In the genomic region with DNA sequence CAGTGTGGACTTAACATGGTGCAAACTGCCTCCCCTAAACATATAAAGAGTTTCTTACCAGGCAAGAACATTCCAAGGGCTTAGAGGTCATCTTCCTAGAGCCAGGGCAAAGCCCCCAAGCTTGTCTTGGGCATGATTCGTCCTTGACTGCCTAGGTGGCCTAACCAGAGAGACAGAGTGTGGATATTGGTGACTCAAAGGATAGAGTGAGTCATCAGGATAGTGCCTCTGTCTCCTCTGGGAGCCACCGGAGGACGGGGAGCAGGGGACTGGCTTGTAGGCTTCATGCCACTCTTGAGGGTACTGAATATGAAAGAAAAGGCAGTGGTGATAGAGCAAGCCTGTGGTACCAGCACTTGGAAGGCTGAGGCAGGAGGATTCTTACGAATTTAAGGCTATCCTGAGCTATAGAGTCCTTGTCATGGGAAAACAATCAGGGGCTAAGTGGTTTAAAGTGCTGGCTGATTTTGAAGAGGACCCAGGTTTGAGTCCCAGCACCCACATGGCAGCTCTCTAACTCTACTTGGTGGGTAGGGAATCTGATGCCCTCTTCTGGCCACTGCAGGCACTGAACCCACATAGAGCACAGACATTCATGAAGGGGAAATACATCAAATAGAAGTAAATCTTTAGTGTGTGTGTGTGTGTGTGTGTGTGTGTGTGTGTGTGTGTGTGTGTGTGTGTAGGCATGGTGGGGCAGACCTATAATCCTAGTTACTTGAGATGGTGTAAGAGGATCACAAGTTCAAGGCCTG, we compare ENCODE assay signal across 26 mouse cellular contexts. TPM values are rescaled to one million over a fixed set of nuclear protein-coding genes. Genes with fewer than 3 reads are reported as not detected.
DNase-seq lines count a peak whose midpoint lies in the region; TF ChIP-seq lines count a peak whose summit lies in the region.
"Had no signal": no experiment of that assay in that cellular context is flagged by ENCODE, and none has a peak within 500 bp of the region (broad histone marks: within the 10 kb centered on the region; RNA-seq: fewer than 3 reads in every experiment).

No protein-coding gene starts in this region.

- no peaks in the 10 kb centered on the region for H3K4me1 ChIP-seq in MEL (ENCODE audit: control insufficient read depth in 1 of 2, insufficient read depth in 2 of 2, low read length in 2 of 2)
- H3K4me1 ChIP-seq in forebrain, embryonic 10.5 days: no peaks in the 10 kb centered on the region
- H3K4me1 ChIP-seq: embryonic facial prominence, embryonic 12.5 days; heart, embryonic 10.5 days; hindbrain, embryonic 13.5 days; midbrain, embryonic 12.5 days; neural tube, embryonic 12.5 days had no signal

- TF ChIP-seq POLR2A in MEL (IDR thresholded peaks at IDR 0.05; ENCODE audit: control insufficient read depth in 1 of 2, insufficient read depth in 1 of 2, low read depth in 1 of 2, low read length in 2 of 2, poor library complexity in 1 of 2): no peak

- H3K36me3 ChIP-seq in MEL (ENCODE audit: control insufficient read depth in 1 of 2, insufficient read depth in 2 of 2, low read length in 2 of 2): no peaks in the 10 kb centered on the region
- H3K36me3 ChIP-seq in forebrain, embryonic 10.5 days (replicated peaks): no peaks in the 10 kb centered on the region
- H3K36me3 ChIP-seq: embryonic facial prominence, embryonic 12.5 days; G1E; heart, embryonic 10.5 days; hindbrain, embryonic 13.5 days; midbrain, embryonic 12.5 days; neural tube, embryonic 12.5 days had no signal

- no peak for TF ChIP-seq EP300 in MEL (IDR thresholded peaks at IDR 0.05; ENCODE audit: low read depth in 1 of 2, low read length in 2 of 2)

- DNase-seq in adrenal gland, postnatal 36 days: peak; percentile 33 to 43
- no peak for DNase-seq in adrenal gland, adult 18-20 months (ENCODE audit: low spot score in 2 of 2)
- DNase-seq in left cerebral cortex, adult 2 months (ENCODE audit: extremely low spot score in 1 of 2, low spot score in 2 of 2): no peak
- DNase-seq in left cerebral cortex, postnatal 25 days (ENCODE audit: low spot score in 2 of 2): no peak
- DNase-seq in 3T3-L1 (ENCODE audit: low read depth, low spot score) (peak; percentile 42), MEL (ENCODE audit: low read depth, low spot score) (peak; percentile 52)
- DNase-seq in urinary bladder, postnatal 25 days (ENCODE audit: low spot score): no peak
- DNase-seq in forebrain, embryonic 10.5 days (ENCODE audit: extremely low spot score, low spot score): no peak
- DNase-seq: cerebellum, adult 9-10 months; right cerebral cortex, adult 18-20 months had no signal

- peak; percentile 31 for TF ChIP-seq RAD21 in MEL (IDR thresholded peaks at IDR 0.05; ENCODE audit: low read depth, low read length)

- H3K4me3 ChIP-seq in left cerebral cortex, adult 2 months: no peak overlapping the region
- no peak overlapping the region for H3K4me3 ChIP-seq in MEL (ENCODE audit: control insufficient read depth in 1 of 2, insufficient read depth in 1 of 2, low read depth in 2 of 2, low read length in 2 of 2)
- no peak overlapping the region for H3K4me3 ChIP-seq in forebrain, embryonic 10.5 days
- H3K4me3 ChIP-seq: embryonic facial prominence, embryonic 12.5 days; heart, embryonic 10.5 days; hindbrain, embryonic 13.5 days; midbrain, embryonic 12.5 days; neural tube, embryonic 12.5 days had no signal

- 88% methylated on average over 4 of the region's 4 CpGs for WGBS in forebrain, embryonic 10.5 days

- no peak overlapping the region for H3K9ac ChIP-seq in MEL (ENCODE audit: control insufficient read depth, low read depth, low read length, poor library complexity, severe bottlenecking)
- H3K9ac ChIP-seq: embryonic facial prominence, embryonic 12.5 days; hindbrain, embryonic 13.5 days; midbrain, embryonic 12.5 days; neural tube, embryonic 12.5 days had no signal

- peaks cover 0 to 2% of the 10 kb centered on the region in 2 experiments; a peak in 3 of 4 replicates for H3K27me3 ChIP-seq in MEL (ENCODE audit: control insufficient read depth in 1 of 2, insufficient read depth in 2 of 2, low read length in 2 of 2)
- no peaks in the 10 kb centered on the region for H3K27me3 ChIP-seq in forebrain, embryonic 10.5 days (ENCODE audit: poor library complexity, severe bottlenecking)
- H3K27me3 ChIP-seq: embryonic facial prominence, embryonic 12.5 days; hindbrain, embryonic 13.5 days; midbrain, embryonic 12.5 days; neural tube, embryonic 12.5 days had no signal

- intact Hi-C loops in left cerebral cortex, adult 2 months (cut with DNase I): no loop called here
- intact Hi-C loops in left cerebral cortex, postnatal 25 days (cut with DNase I): no loop called here

- H3K27ac ChIP-seq in left cerebral cortex, adult 2 months: no peak overlapping the region
- no peak overlapping the region for H3K27ac ChIP-seq in MEL (ENCODE audit: control insufficient read depth, low read depth, low read length)
- H3K27ac ChIP-seq in forebrain, embryonic 10.5 days: no peak overlapping the region
- H3K27ac ChIP-seq: embryonic facial prominence, embryonic 12.5 days; heart, embryonic 10.5 days; hindbrain, embryonic 13.5 days; midbrain, embryonic 12.5 days; neural tube, embryonic 12.5 days had no signal

- peak; percentile 5; the same call in 1 of the 2 replicates for TF ChIP-seq CTCF in left cerebral cortex, adult 2 months (IDR thresholded peaks at IDR 0.05)
- TF ChIP-seq CTCF in MEL (IDR thresholded peaks at IDR 0.05 in 2 of 3, conservative IDR thresholded peaks at IDR 0.05 in 1 of 3; ENCODE audit: control insufficient read depth in 1 of 3, insufficient read depth in 1 of 3, low read depth in 2 of 3, low read length in 3 of 3, poor library complexity in 1 of 3, severe bottlenecking in 1 of 3): peak; percentile 40 to 53 (median 48)

- no peaks in the 10 kb centered on the region for H3K9me3 ChIP-seq in MEL (replicated peaks; ENCODE audit: insufficient read depth, low read length)
- H3K9me3 ChIP-seq in forebrain, embryonic 10.5 days: peaks cover 9% of the 10 kb centered on the region
- H3K9me3 ChIP-seq: G1E; midbrain, embryonic 12.5 days; neural tube, embryonic 12.5 days had no signal

- H3K79me2 ChIP-seq in MEL (ENCODE audit: control insufficient read depth, insufficient read depth, low read length, poor library complexity): no peaks in the 10 kb centered on the region

TF ChIP-seq in MEL, 35 proteins besides CTCF, POLR2A, EP300 and RAD21:
- TF ChIP-seq TBP (IDR thresholded peaks at IDR 0.05; ENCODE audit: low read depth, low read length) (no peak), ZC3H11A (IDR thresholded peaks at IDR 0.05; ENCODE audit: low read depth, low read length) (0 out of 2 replicates have a peak, but pooled peaks have one; percentile 20), TCF12 (IDR thresholded peaks at IDR 0.05; ENCODE audit: low read depth, low read length) (no peak), SMC3 (IDR thresholded peaks at IDR 0.05; ENCODE audit: low read depth, low read length) (peak; percentile 62)

RNA-seq across cellular contexts. Expression of gene Ssc5d, which starts 8.8 kb away (rescaled TPM):
- total RNA-seq in adrenal gland, postnatal 36 days (2021): 1 to 10 TPM; 1.7 to 2.7 TPM
- 1 to 10 TPM; 2.2 to 2.5 TPM for total RNA-seq in adrenal gland, adult 18-20 months (2021)
- 1 to 10 TPM; 2.8 to 4.4 TPM for total RNA-seq in left cerebral cortex, adult 2 months (2021)
- total RNA-seq in left cerebral cortex, postnatal 25 days (2021): 1 to 10 TPM; 2.3 to 2.4 TPM
- 0.04 TPM in 1 of 2 replicates, not detected in the other for total RNA-seq in MEL (2012; rRNA removed)
- under 1 TPM in 1 of 2 experiments, not detected in 1; 0.17 TPM for polyA plus RNA-seq in MEL (2012; ENCODE audit: insufficient read depth in 1 of 2, insufficient read length in 2 of 2, low read depth in 1 of 2, low replicate concordance in 2 of 2, missing spikeins in 1 of 2)
- 1.2 and 1.3 TPM in 2 replicates for polyA plus RNA-seq in forebrain, embryonic 10.5 days (2016; fragmentation: Nextera tagmentation; extraction: Ambion mirVana)
- total RNA-seq: megakaryocyte progenitor cell, adult 5-6 weeks; monocyte, adult 5-6 weeks had no signal

RNA-seq across cellular contexts. Expression of gene Nat14, which starts 12.5 kb away (rescaled TPM):
- total RNA-seq in adrenal gland, postnatal 36 days (2021): 10 to 100 TPM in 1 of 2 experiments, 1 to 10 TPM in 1; 7.1 to 11.5 TPM
- 10 to 100 TPM in 1 of 2 experiments, 1 to 10 TPM in 1; 9.8 to 11.6 TPM for total RNA-seq in adrenal gland, adult 18-20 months (2021)
- total RNA-seq in left cerebral cortex, adult 2 months (2021): 100 to 1,000 TPM in 1 of 2 experiments, 10 to 100 TPM in 1; 99.7 to 109 TPM
- 100 to 1,000 TPM in 1 of 2 experiments, 10 to 100 TPM in 1; 94.4 to 103 TPM for total RNA-seq in left cerebral cortex, postnatal 25 days (2021)
- 0.81 and 0.85 TPM in 2 replicates for total RNA-seq in MEL (2012; rRNA removed)
- polyA plus RNA-seq in MEL (2012; ENCODE audit: insufficient read depth in 1 of 2, insufficient read length in 2 of 2, low read depth in 1 of 2, low replicate concordance in 2 of 2, missing spikeins in 1 of 2): 1 to 10 TPM in 1 of 2 experiments, not detected in 1; 1.9 TPM
- 8.1 and 8.3 TPM in 2 replicates for polyA plus RNA-seq in forebrain, embryonic 10.5 days (2016; fragmentation: Nextera tagmentation; extraction: Ambion mirVana)
- total RNA-seq: monocyte, adult 5-6 weeks had no signal

RNA-seq across cellular contexts. Expression of gene Zfp628, which starts 19.3 kb away (rescaled TPM):
- total RNA-seq in adrenal gland, postnatal 36 days (2021): 10 to 100 TPM; 13.7 to 15.5 TPM
- total RNA-seq in adrenal gland, adult 18-20 months (2021): 10 to 100 TPM; 13.9 to 17.2 TPM
- 10 to 100 TPM; 15.8 to 16.4 TPM for total RNA-seq in left cerebral cortex, adult 2 months (2021)
- 10 to 100 TPM; 14.3 to 14.6 TPM for total RNA-seq in left cerebral cortex, postnatal 25 days (2021)
- 2.5 and 3.3 TPM in 2 replicates for total RNA-seq in MEL (2012; rRNA removed)
- polyA plus RNA-seq in MEL (2012; ENCODE audit: insufficient read depth in 1 of 2, insufficient read length in 2 of 2, low read depth in 1 of 2, low replicate concordance in 2 of 2, missing spikeins in 1 of 2): 10 to 100 TPM in 1 of 2 experiments, not detected in 1; 17.6 TPM
- 4.1 and 4.2 TPM in 2 replicates for polyA plus RNA-seq in forebrain, embryonic 10.5 days (2016; fragmentation: Nextera tagmentation; extraction: Ambion mirVana)

RNA-seq across cellular contexts. Expression of gene Gm36210, which starts 28.0 kb away (rescaled TPM):
- total RNA-seq in adrenal gland, postnatal 36 days (2021): not detected
- not detected for total RNA-seq in adrenal gland, adult 18-20 months (2021)
- total RNA-seq in left cerebral cortex, adult 2 months (2021): under 1 TPM; 0.27 to 0.28 TPM
- total RNA-seq in left cerebral cortex, postnatal 25 days (2021): under 1 TPM in 1 of 2 experiments, not detected in 1; 0.25 TPM
- total RNA-seq in MEL (2012; rRNA removed): 0.15 TPM in 1 of 2 replicates, not detected in the other
- polyA plus RNA-seq in MEL (2012; ENCODE audit: insufficient read depth in 1 of 2, insufficient read length in 2 of 2, low read depth in 1 of 2, low replicate concordance in 2 of 2, missing spikeins in 1 of 2): under 1 TPM in 1 of 2 experiments, not detected in 1; 0.97 TPM
- 0.12 and 0.22 TPM in 2 replicates for polyA plus RNA-seq in forebrain, embryonic 10.5 days (2016; fragmentation: Nextera tagmentation; extraction: Ambion mirVana)
- total RNA-seq: G1E; gastrocnemius, postnatal 4 days; megakaryocyte progenitor cell, adult 5-6 weeks; monocyte, adult 5-6 weeks had no signal
- polyA plus RNA-seq: C2C12; embryonic facial prominence, embryonic 12.5 days; G1E; intestine, embryonic 14.5 days; kidney, embryonic 16.5 days; large intestine, adult 2 months; lung, embryonic 16.5 days; midbrain, embryonic 12.5 days had no signal

RNA-seq across cellular contexts. Expression of gene Sbk2, which starts 29.9 kb away (rescaled TPM):
- under 1 TPM; 0.36 to 0.89 TPM for total RNA-seq in adrenal gland, postnatal 36 days (2021)
- 1 to 10 TPM in 1 of 2 experiments, under 1 TPM in 1; 0.96 to 2.5 TPM for total RNA-seq in adrenal gland, adult 18-20 months (2021)
- total RNA-seq in left cerebral cortex, adult 2 months (2021): under 1 TPM in 1 of 2 experiments, not detected in 1; 0.91 TPM
- not detected for total RNA-seq in left cerebral cortex, postnatal 25 days (2021)
- total RNA-seq in MEL (2012; rRNA removed): not detected in 2 replicates
- not detected for polyA plus RNA-seq in MEL (2012; ENCODE audit: insufficient read depth in 1 of 2, insufficient read length in 2 of 2, low read depth in 1 of 2, low replicate concordance in 2 of 2, missing spikeins in 1 of 2)
- polyA plus RNA-seq in forebrain, embryonic 10.5 days (2016; fragmentation: Nextera tagmentation; extraction: Ambion mirVana): 0.11 TPM in 1 of 2 replicates, not detected in the other
- total RNA-seq: layer of hippocampus, postnatal 14 days; megakaryocyte progenitor cell, adult 5-6 weeks; monocyte, adult 5-6 weeks had no signal
- polyA plus RNA-seq: forebrain, embryonic 16.5 days; G1E had no signal

Comparison
In these comparisons a context has a peak if more than half of its experiments do, and no peak if none do; other contexts are left out.
1. DNase-seq: peak in adrenal gland, postnatal 36 days (2 of 2), 3T3-L1 (single experiment) and MEL (single experiment); none in adrenal gland, adult 18-20 months (0 of 2), left cerebral cortex, adult 2 months (0 of 2), left cerebral cortex, postnatal 25 days (0 of 2), urinary bladder, postnatal 25 days (single experiment) and forebrain, embryonic 10.5 days (single experiment).
2. RNA of gene Nat14, which starts 12.5 kb away (total RNA-seq): 99.7 to 109 TPM in left cerebral cortex, adult 2 months and 94.4 to 103 TPM in left cerebral cortex, postnatal 25 days; 9.8 to 11.6 TPM in adrenal gland, adult 18-20 months, 7.1 to 11.5 TPM in adrenal gland, postnatal 36 days and 0.81 to 0.85 TPM in MEL; every median in the first group is over 4 times any median in the second.